9 mouse cellular contexts compared by ENCODE assay signal in genomic region chr5:148495173-148495572, GRCm38 (mm10). TPM values are rescaled to one million over a fixed set of nuclear protein-coding genes. Genes with fewer than 3 reads are reported as not detected.
DNase-seq lines count a peak whose midpoint lies in the region; ATAC-seq and TF ChIP-seq lines count a peak whose summit lies in the region.
"Had no signal": no experiment of that assay in that cellular context is flagged by ENCODE, and none has a peak within 500 bp of the region (broad histone marks: within the 10 kb centered on the region; RNA-seq: fewer than 3 reads in every experiment).

No protein-coding gene starts in this region.

- TF ChIP-seq CTCF in kidney, adult 2 months (conservative IDR thresholded peaks at IDR 0.05; ENCODE audit: insufficient read depth, insufficient read length, low read depth, low read length) = no peak

- peak overlapping the region; percentile 47 for H3K4me2 ChIP-seq in lung, embryonic 16.5 days (ENCODE audit: low read depth, low read length)
- H3K4me2 ChIP-seq: limb, embryonic 15.5 days had no signal

- no peak overlapping the region for H3K4me3 ChIP-seq in kidney, adult 2 months (ENCODE audit: insufficient read depth, low read depth, low read length)
- no peak overlapping the region for H3K4me3 ChIP-seq in lung, embryonic 16.5 days (ENCODE audit: low read length)
- no peak overlapping the region for H3K4me3 ChIP-seq in forebrain, embryonic 10.5 days
- no peak overlapping the region for H3K4me3 ChIP-seq in midbrain, embryonic 10.5 days
- H3K4me3 ChIP-seq: limb, embryonic 15.5 days had no signal

- H3K9me3 ChIP-seq in lung, embryonic 16.5 days (ENCODE audit: control insufficient read depth, low read length) = no peaks in the 10 kb centered on the region
- H3K9me3 ChIP-seq in forebrain, embryonic 10.5 days = peaks cover 6% of the 10 kb centered on the region; the same call in 1 of the 2 replicates
- no peaks in the 10 kb centered on the region; the same call in 1 of the 2 replicates for H3K9me3 ChIP-seq in midbrain, embryonic 10.5 days (replicated peaks)
- H3K9me3 ChIP-seq: limb, embryonic 15.5 days had no signal

- no peak overlapping the region for H3K27ac ChIP-seq in kidney, adult 2 months (ENCODE audit: insufficient read depth, low read depth, low read length)
- H3K27ac ChIP-seq in lung, embryonic 16.5 days (ENCODE audit: low read length) = no peak overlapping the region
- H3K27ac ChIP-seq in forebrain, embryonic 10.5 days = no peak overlapping the region
- no peak overlapping the region for H3K27ac ChIP-seq in midbrain, embryonic 10.5 days (replicated peaks)
- H3K27ac ChIP-seq: limb, embryonic 15.5 days had no signal

- DNase-seq in kidney, postnatal 10 days = peak; percentile 40
- DNase-seq in kidney, adult 2 months = no peak
- DNase-seq in embryo, embryonic 10.5 days (ENCODE audit: low spot score) = peak; percentile 34
- peak; percentile 79 for DNase-seq in thymus, postnatal 0 days (ENCODE audit: low spot score)
- no peak for DNase-seq in forebrain, embryonic 10.5 days (ENCODE audit: extremely low spot score, low spot score)
- DNase-seq in midbrain, embryonic 10.5 days (ENCODE audit: low spot score) = no peak
- no peak for DNase-seq in cerebellum, postnatal 4 days (ENCODE audit: low spot score in 2 of 2)

- peak; percentile 81 for ATAC-seq in lung, embryonic 16.5 days (ENCODE audit: low read depth)

- no peak for TF ChIP-seq POLR2A in kidney, adult 2 months (IDR thresholded peaks at IDR 0.05; ENCODE audit: low read depth, low read length)

- H3K36me3 ChIP-seq in kidney, adult 2 months (ENCODE audit: control insufficient read depth, insufficient read depth, low read length) = no peaks in the 10 kb centered on the region
- no peaks in the 10 kb centered on the region for H3K36me3 ChIP-seq in lung, embryonic 16.5 days (ENCODE audit: control insufficient read depth, insufficient read depth, low read length)
- H3K36me3 ChIP-seq in forebrain, embryonic 10.5 days (replicated peaks) = no peaks in the 10 kb centered on the region
- H3K36me3 ChIP-seq in midbrain, embryonic 10.5 days = no peaks in the 10 kb centered on the region

- H3K27me3 ChIP-seq in kidney, adult 2 months (replicated peaks; ENCODE audit: control insufficient read depth, insufficient read depth, low read length) = no peaks in the 10 kb centered on the region
- H3K27me3 ChIP-seq in lung, embryonic 16.5 days (ENCODE audit: control insufficient read depth, insufficient read depth, low read depth, low read length) = no peaks in the 10 kb centered on the region
- no peaks in the 10 kb centered on the region for H3K27me3 ChIP-seq in forebrain, embryonic 10.5 days (ENCODE audit: poor library complexity, severe bottlenecking)
- H3K27me3 ChIP-seq in midbrain, embryonic 10.5 days (ENCODE audit: low read depth, poor library complexity, severe bottlenecking) = no peaks in the 10 kb centered on the region
- H3K27me3 ChIP-seq: limb, embryonic 15.5 days had no signal

- no peaks in the 10 kb centered on the region for H3K4me1 ChIP-seq in kidney, adult 2 months (ENCODE audit: control insufficient read depth, insufficient read depth, low read length)
- H3K4me1 ChIP-seq in lung, embryonic 16.5 days (replicated peaks; ENCODE audit: control insufficient read depth, insufficient read depth, low read length) = 0 out of 2 replicates have a peak, but pooled peaks cover 4% of the 10 kb centered on the region
- no peaks in the 10 kb centered on the region for H3K4me1 ChIP-seq in forebrain, embryonic 10.5 days
- H3K4me1 ChIP-seq in midbrain, embryonic 10.5 days = no peaks in the 10 kb centered on the region

- 35% methylated on average over 10 of the region's 10 CpGs for WGBS in kidney, adult 2 months
- WGBS in lung, embryonic 16.5 days = 14% methylated on average over 10 of the region's 10 CpGs
- WGBS in forebrain, embryonic 10.5 days = 74% methylated on average over 10 of the region's 10 CpGs
- 69% methylated on average over 10 of the region's 10 CpGs for WGBS in midbrain, embryonic 10.5 days

- H3K9ac ChIP-seq in lung, embryonic 16.5 days (ENCODE audit: low read length) = no peak overlapping the region
- H3K9ac ChIP-seq: limb, embryonic 15.5 days had no signal

RNA-seq across cellular contexts. Expression of gene Ubl3, which starts 57.4 kb away (rescaled TPM):
- polyA plus RNA-seq in kidney, adult 2 months (2012; rRNA removed) = 71.2 and 71.3 TPM in 2 replicates
- polyA plus RNA-seq in lung, embryonic 16.5 days (2015; fragmentation: Nextera tagmentation; extraction: Ambion mirVana) = 55.9 and 73.5 TPM in 2 replicates
- polyA plus RNA-seq in thymus, postnatal 0 days (2015; fragmentation: Nextera tagmentation; extraction: Ambion mirVana) = 66.0 and 76.6 TPM in 2 replicates
- polyA plus RNA-seq in forebrain, embryonic 10.5 days (2016; fragmentation: Nextera tagmentation; extraction: Ambion mirVana) = 43.8 and 44.3 TPM in 2 replicates
- polyA plus RNA-seq in midbrain, embryonic 10.5 days (2016; fragmentation: Nextera tagmentation; extraction: Ambion mirVana) = 52.5 and 52.7 TPM in 2 replicates

Comparison
In these comparisons a context has a peak if more than half of its experiments do, and no peak if none do; other contexts are left out.
1. DNase-seq: peak in kidney, postnatal 10 days (single experiment), embryo, embryonic 10.5 days (single experiment) and thymus, postnatal 0 days (single experiment); none in kidney, adult 2 months (single experiment), forebrain, embryonic 10.5 days (single experiment), midbrain, embryonic 10.5 days (single experiment) and cerebellum, postnatal 4 days (0 of 2).